Mouse (Mus musculus) erythroblast, adult 5-6 weeks (primary cell): ENCODE results near the gene Ppfia3. TPM values are rescaled to one million over a fixed set of nuclear protein-coding genes. Genes with fewer than 3 reads are reported as not detected.

ENCODE experiments used
- ATAC-seq: replicated peaks from 2 replicates; pipeline ENCODE4 v1.8.0; 2016; ENCODE audit warnings: moderate number of reproducible peaks, mild to moderate bottlenecking, moderate TSS enrichment, inconsistent platforms; ENCODE audit not compliant: poor library complexity, low FRiP score, severe bottlenecking
- total RNA-seq, 2 experiments: library from RNA; stranded (forward) in 1 of 2; stranded (reverse) in 1 of 2; fragments of 150-400 nt in 1 of 2; fragments of 200-764, 138-1000 nt in 1 of 2; gene quantifications; 2 replicates each; pipeline versions ENCODE4 v1.2.3 to v1.2.4; 2015 to 2017; ENCODE audit warnings: low replicate concordance in 2 of 2

Ppfia3 gene
- total RNA-seq, 2 experiments from 2014 or later, result 0.26 TPM; not detected in 1

- no peak for ATAC-seq
These were observed 10.7 kb downstream of the Ppfia3 start for GRCm38 (mm10) chr7:45356087-45356486.

DNA sequence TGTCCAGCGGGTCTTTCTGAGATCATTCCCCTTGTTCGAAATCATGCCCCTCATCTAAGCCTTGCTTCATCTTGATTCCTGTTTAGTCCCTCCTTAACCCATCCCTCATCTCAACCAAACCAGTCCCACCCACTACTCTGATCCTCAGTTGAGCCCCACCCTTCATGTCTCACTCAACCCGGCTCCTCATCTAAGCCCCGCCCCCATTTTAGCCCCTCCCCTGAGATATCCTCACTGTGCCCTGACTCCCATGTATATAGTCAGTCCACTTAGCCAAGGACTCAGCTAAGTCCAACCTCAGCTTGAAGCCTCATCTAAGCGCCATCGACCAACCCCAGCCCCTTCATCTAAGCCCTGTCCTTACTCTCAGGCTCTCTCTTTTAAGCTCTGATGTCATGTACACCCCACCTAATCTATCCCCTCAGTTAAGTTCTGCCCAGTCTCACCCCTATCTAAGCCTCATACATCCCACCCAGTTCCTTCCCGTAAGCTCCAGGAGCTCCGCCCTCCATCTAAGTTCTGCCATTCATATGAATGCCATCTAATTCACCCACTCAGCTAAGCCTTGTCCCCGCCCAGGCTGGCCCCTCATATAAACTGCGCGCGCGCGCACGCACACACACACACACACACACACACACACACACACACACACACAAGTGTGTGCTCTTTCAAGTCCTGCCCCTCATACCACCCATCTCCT, 11.3 kb downstream of the Ppfia3 start:
- ATAC-seq, result no peak

DNA sequence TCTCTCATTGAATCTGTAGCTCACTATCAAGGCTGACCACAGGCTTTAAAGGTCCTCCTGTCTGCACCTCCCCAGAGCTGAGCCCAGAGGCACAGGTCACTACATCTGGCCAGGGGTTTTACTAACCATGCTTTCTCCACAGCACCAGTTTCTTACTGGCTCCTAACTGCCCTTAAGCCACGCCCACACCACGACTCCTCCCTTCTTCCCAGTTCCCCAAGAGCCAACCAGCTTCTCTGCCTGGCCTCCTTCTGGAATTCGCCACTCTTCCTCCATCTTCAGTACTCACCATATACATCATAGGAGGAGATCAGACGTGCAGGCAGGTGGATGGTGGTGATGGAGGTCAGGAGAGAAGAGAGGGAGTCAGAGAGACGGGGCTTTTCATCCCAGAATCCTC, 13.8 kb downstream of the Ppfia3 start:
- no peak for ATAC-seq

- no peak for ATAC-seq
These were observed 19.9 kb downstream of the Ppfia3 start for GRCm38 (mm10) chr7:45346905-45347304.

- ATAC-seq, result no peak
These were observed 23.3 kb downstream of the Ppfia3 start for GRCm38 (mm10) chr7:45343543-45343942.

- ATAC-seq, result no peak
These were observed 24.7 kb downstream of the Ppfia3 start for GRCm38 (mm10) chr7:45342081-45342480.

- ATAC-seq, result peak; percentile 50
These were observed 25.5 kb downstream of the Ppfia3 start for GRCm38 (mm10) chr7:45341303-45341702.

- ATAC-seq, result 0 out of 2 replicates have a peak, but pooled peaks have one; percentile 29
These were observed 26.1 kb downstream of the Ppfia3 start for GRCm38 (mm10) chr7:45340669-45341068.

DNA sequence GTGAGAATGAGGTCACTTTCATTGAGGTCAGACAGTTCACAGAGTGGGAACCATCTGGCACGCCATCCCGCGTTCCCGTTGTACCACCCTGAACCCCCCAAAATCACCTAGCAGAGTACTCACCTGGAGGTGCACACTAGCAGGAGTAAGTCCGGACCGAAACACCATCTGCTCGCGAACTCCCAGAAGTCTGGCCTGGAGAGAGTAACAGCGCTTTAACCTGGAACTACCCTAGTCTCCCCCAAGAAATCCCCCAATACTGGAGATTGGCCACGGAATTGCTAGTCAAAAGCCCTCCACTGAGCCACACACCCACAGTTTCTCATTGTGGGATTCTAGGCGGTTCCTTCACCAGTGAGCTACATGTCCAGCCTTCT, 26.8 kb downstream of the Ppfia3 start:
- no peak for ATAC-seq

DNA sequence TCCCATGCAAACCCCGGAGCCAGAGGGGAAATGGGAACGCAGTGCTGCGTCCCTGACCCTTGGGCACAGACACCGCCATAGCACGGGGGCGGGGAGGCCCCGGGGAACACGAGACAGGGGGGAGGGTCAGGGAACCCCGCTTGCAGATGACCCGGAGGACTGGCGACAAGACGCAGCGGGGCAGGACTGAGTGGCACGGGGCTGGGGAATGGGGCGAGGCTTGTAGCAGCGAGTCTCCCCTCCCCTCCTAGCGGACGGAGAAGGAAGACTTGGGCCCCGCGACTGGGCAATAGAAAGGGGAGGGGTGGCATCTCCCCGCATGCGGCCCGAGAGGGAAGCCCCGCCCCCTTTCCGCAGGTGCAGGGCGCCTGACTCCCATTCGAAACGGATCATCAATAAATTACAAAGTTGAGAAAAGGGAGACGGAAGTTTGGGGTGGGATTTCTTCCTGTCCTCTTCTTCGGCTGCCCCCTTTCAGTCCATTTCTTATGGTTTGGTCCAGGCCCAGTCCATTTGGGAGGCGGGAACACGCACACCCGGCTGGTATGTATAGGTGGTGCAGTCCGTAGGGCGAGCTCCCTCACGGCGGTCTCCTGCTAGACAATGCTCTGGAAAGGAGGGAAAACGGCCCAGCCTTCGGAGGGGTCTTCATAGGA, 27.3 kb downstream of the Ppfia3 start:
- ATAC-seq, result peak; percentile 54

DNA sequence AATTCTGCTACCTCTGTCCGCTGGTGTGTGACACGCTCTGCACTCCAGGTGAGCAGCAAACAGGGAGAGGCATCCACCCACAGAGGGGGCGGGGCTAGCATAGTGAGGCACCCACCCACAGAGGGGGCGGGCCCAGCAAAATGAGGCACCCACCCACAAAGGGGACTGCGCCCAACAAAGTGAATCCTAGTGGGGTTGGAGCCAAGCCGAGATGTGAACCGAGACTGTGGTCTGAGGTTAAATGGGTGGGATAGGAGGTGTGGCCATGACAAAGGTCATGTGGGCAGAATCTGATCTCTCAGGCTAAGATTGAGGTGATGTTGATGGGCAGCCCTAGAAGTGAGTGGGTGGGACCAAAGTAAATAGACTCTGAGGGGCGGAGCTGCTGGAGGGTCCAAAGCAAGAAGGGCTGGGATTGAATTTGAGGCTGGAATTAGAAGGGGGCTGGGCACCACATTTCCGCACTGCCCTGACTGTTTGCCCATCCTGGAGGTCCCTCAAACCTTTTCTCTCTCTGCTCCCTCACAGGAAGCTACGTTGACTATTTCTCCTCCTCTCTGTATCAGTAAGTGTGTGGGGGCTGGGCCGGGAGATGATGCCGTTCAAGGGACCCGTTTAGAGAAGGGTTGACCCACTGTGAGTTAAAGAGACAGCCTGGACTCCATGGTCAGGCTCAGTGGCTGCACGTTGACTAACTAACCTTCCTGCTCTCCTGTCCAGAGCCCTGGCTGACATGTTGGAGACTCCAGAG, 28.5 kb downstream of the Ppfia3 start:
- ATAC-seq, result no peak

- ATAC-seq, result no peak
These were observed 29.4 kb downstream of the Ppfia3 start for GRCm38 (mm10) chr7:45337469-45337868.

DNA sequence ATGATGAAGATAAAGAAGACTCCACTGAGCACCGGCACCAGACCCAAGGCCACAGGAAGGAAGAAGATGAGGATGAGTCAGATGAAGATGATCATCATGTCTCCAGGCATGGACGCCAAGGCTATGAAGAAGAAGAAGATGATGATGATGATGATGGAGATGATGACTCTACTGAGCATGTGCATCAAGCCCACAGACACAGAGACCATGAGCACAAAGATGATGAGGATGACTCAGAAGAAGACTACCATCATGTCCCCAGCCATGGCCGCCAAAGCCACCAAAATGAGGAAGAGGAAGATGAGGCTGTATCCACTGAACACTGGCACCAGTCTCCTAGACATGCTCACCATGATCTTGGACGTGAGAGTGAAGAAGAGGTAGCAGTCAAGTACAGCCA, 30.5 kb downstream of the Ppfia3 start:
- no peak for ATAC-seq

GRCm38 (mm10) chr7:45335056-45335455, 31.8 kb downstream of the Ppfia3 start, which contains the start of gene Hrc:
Gene Hrc, plus strand, starts transcription at chr7:45335290.
- no peak for ATAC-seq

DNA sequence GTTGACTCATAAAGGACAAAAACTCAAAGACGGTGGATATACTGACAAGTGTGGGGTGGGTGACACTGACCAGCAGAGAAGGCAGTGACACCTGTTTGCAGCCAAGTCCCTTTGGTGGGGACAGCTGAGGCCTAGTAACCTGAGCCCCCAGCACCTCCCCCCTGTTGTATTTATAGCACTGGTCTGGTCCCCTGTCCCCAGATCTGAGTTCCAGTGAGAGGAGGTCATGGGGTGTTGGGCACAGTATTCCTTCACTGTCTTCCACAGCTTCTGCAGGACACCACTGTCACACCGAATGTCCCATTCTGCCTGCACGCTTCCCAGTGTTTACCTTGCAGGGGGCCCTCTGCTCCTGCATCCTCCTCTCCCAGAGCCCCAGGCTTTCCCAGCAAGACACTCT, 32.2 kb downstream of the Ppfia3 start:
- no peak for ATAC-seq

DNA sequence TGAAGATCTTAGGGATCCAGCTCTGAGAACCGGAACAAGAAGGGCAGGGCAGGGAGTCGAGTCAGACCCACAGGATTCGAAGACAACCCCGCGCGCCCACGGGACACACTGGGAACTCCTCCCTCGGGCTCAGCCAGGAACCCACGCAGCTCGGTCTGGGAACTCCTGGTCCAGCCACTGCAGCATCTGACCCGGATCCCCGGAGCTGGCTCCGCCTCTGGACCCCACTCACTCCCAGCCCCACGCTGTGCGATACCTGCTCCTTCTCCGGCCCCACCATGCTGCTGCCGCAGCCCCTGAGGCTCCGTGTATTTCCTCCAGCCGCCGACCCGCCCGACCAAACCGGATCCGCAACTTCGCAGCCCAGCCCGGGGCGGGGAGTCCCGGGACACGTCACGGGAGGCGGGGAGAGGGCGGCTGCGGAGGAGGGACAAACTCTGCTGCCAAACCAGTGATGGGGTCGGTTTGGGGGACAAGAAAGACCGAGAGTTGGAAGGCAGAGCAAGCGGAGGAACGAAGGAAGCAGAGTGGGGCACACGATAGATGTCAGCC, 33.3 kb downstream of the Ppfia3 start, which contains the start of gene Trpm4:
TSS of gene Trpm4 (minus strand) at position 350 of the 552 bp plus-strand sequence.
- no peak for ATAC-seq

DNA sequence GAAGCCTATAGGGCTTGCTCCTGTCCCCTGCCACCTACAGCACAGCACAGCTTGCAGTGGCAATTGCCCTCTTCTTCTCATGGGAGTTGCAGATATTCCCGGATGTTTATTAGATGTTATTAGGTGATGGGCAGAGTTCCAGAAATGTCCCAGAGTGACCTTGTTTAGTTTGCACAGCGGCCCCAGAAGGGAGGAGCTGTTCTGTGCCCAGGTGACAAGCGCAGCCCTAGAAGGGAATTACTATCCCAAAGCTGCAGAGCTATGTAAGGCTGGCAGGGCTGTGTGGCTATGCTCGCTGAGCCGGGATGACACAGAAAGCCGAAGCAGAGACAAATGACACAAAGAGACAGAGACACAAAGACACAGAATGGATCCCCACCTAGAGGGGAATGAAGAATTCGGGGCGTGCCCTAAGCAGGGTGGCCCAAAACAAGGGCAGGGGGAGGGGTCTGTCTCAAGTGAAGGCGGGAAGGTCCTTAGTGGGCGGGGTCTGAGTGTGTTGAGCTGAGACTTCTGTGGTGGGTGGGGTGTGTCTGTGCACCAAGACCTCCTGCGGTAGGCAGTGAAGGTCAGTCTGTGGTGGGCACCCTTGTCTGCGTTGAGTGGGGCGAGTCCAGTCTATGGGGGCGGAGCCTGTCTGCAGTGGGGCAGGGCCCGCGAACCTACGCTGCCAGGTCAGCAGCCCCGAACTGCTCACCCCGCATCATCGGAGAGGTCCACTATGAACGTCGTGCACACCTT, 34.0 kb downstream of the Ppfia3 start:
- no peak for ATAC-seq

DNA sequence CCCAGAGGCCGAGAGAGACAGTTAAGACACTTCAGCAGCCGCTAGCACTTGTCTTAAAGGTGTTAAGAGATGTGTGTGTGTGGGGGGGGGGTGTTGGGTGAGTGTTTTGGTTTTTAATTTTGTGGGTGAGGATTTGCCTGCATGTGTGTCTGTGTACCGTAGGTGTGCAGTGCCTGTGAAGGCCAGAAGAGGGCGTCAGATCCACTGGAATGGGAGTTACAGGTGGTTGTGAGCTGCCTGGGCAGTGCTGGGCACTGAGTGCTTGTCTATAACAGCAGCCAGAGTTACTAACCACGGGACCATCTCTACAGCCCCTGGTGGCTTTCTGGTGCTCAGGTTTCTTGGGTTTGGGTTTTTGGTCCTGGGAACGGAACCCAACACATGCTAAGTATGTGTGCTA, 35.3 kb downstream of the Ppfia3 start:
- ATAC-seq, result no peak

DNA sequence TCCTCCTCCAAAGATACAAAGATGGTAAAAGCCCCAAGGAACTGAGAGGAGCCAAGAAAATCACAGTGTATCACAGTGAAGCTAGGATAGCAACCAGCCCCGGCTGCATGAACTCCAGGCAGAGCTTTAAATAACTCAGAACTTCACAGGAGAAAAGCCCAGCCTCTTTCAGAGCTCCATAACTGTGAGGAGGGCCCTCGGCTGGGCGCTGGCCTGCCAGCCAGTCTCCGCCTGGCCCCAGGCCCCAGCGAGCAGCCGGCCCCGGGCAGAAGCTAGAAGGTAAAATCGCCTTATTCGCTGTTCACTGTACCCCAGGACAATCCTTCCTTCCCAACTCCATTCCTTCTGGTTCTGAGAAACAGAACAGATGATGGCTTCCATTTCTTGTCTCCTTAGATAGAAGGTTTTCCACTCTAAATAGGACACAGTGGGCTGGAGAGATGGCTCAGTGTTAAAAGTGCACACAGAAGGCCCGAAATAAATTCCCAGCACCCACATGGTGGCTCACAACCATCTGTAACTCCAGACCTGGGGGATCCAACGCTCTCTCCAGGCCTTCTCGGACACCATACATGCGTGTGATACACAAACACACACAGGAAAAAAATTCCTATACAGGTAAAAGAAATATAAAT, 37.9 kb downstream of the Ppfia3 start:
- ATAC-seq, result no peak
